ENCODE assay signal across 8 mouse cellular contexts in genomic region chr17:80772545-80773453, GRCm38 (mm10). TPM values are rescaled to one million over a fixed set of nuclear protein-coding genes. Genes with fewer than 3 reads are reported as not detected.
DNase-seq lines count a peak whose midpoint lies in the region; ATAC-seq lines count a peak whose summit lies in the region.

No protein-coding gene starts in this region.

- no peak for ATAC-seq in heart, embryonic 12.5 days (ENCODE audit: insufficient number of reproducible peaks, low FRiP score)

- H3K27me3 ChIP-seq in heart, embryonic 12.5 days (replicated peaks), result no peaks in the 10 kb centered on the region

- H3K27ac ChIP-seq in heart, embryonic 12.5 days (ENCODE audit: poor library complexity, severe bottlenecking), result no peak overlapping the region

- H3K36me3 ChIP-seq in heart, embryonic 12.5 days, result no peaks in the 10 kb centered on the region

- H3K4me2 ChIP-seq in heart, embryonic 12.5 days, result peak overlapping the region; percentile 14; the same call in 1 of the 2 replicates

- peaks cover 6% of the 10 kb centered on the region; the same call in 1 of the 2 replicates for H3K9me3 ChIP-seq in heart, embryonic 12.5 days (replicated peaks)

- DNase-seq in heart, postnatal 14 days, result no peak
- peak; percentile 20 for DNase-seq in urinary bladder, postnatal 25 days (ENCODE audit: low spot score)
- no peak for DNase-seq in urinary bladder, postnatal 10 days (ENCODE audit: low spot score)
- DNase-seq in lung, postnatal 25 days (ENCODE audit: low spot score), result peak; percentile 56
- DNase-seq in thymus, postnatal 4 days, result peak; percentile 14
- DNase-seq in adrenal gland, postnatal 4 days (ENCODE audit: low spot score in 2 of 2), result no peak
- DNase-seq in yolk sac, embryonic 10.5 days (ENCODE audit: low spot score), result no peak

- H3K9ac ChIP-seq in heart, embryonic 12.5 days, result no peak overlapping the region

- 0 out of 2 replicates have a peak, but pooled peaks cover 4% of the 10 kb centered on the region for H3K4me1 ChIP-seq in heart, embryonic 12.5 days (replicated peaks)

- no peak overlapping the region for H3K4me3 ChIP-seq in heart, embryonic 12.5 days

- WGBS in heart, embryonic 12.5 days, result 59% methylated on average over 14 of the region's 14 CpGs

- intact Hi-C loops in heart, postnatal 14 days (cut with DNase I), result no loop called here

RNA-seq across cellular contexts. Expression of gene Map4k3, which starts 44.5 kb away (rescaled TPM):
- 25.0 and 25.8 TPM in 2 replicates for polyA plus RNA-seq in heart, embryonic 12.5 days (2016; fragmentation: Nextera tagmentation; extraction: Ambion mirVana)
- total RNA-seq in heart, postnatal 14 days (2021), result 10 to 100 TPM; 30.0 to 34.6 TPM
- total RNA-seq in adrenal gland, postnatal 4 days (2021), result 10 to 100 TPM; 48.7 to 57.6 TPM

Comparison
In these comparisons a context has a peak if more than half of its experiments do, and no peak if none do; other contexts are left out.
1. DNase-seq: peak in urinary bladder, postnatal 25 days (single experiment), lung, postnatal 25 days (single experiment) and thymus, postnatal 4 days (single experiment); none in heart, postnatal 14 days (0 of 2), urinary bladder, postnatal 10 days (single experiment), adrenal gland, postnatal 4 days (0 of 2) and yolk sac, embryonic 10.5 days (single experiment).